Mouse (Mus musculus): Measurements from ENCODE around the gene Zfp644.

GRCm38 (mm10) chr5:106612151-106612550 is 84.9 kb downstream of the Zfp644 start:
- TF ChIP-seq CTCF (IDR thresholded peaks at IDR 0.05; ENCODE audit: borderline replicate concordance, insufficient read depth, low read length) (no peak), POLR2A (IDR thresholded peaks at IDR 0.05; ENCODE audit: low read depth, low read length) (no peak)

All from embryonic fibroblast, embryonic 13.5 days (primary cell).